Mouse (Mus musculus): Measurements from ENCODE around the gene Olfr774. TPM values are rescaled to one million over a fixed set of nuclear protein-coding genes. Genes with fewer than 3 reads are reported as not detected.
"Not testable (repeated sequence)": the region's sequence is repeated elsewhere in the genome, so short reads cannot be mapped to it uniquely, and the experiment has no call there.

Gene Olfr774
- not detected in 2 replicates for total RNA-seq (2015; ENCODE audit: low replicate concordance)
- not detected in 2 replicates for total RNA-seq (2017; ENCODE audit: low replicate concordance)

- ATAC-seq (replicated peaks; ENCODE audit: low FRiP score, poor library complexity, severe bottlenecking), result no peak
These were observed at the start of gene Olfr774 for GRCm38 (mm10) chr10:129235904-129236303. TSS of gene Olfr774 (plus strand) at chr10:129236204.

GRCm38 (mm10) chr10:129187319-129187718 is 48.7 kb upstream of the Olfr774 start, which contains the start of gene Olfr773:
TSS of gene Olfr773 (minus strand) at chr10:129187419.
- not testable (repeated sequence) for ATAC-seq (replicated peaks; ENCODE audit: low FRiP score, poor library complexity, severe bottlenecking)

- ATAC-seq (replicated peaks; ENCODE audit: low FRiP score, poor library complexity, severe bottlenecking), result no peak
These were observed 5.3 kb upstream of the Olfr774 start for GRCm38 (mm10) chr10:129230737-129231136.

GRCm38 (mm10) chr10:129248112-129248511 is 12.1 kb downstream of the Olfr774 start, which contains the start of gene Olfr775:
TSS of gene Olfr775 (plus strand) at chr10:129248412.
- ATAC-seq (replicated peaks; ENCODE audit: low FRiP score, poor library complexity, severe bottlenecking), result no peak

- ATAC-seq (replicated peaks; ENCODE audit: low FRiP score, poor library complexity, severe bottlenecking), result no peak
These were observed 22.8 kb downstream of the Olfr774 start, which contains the start of gene Olfr776 for GRCm38 (mm10) chr10:129258827-129259226. TSS of gene Olfr776 (plus strand) at chr10:129259127.

- ATAC-seq (replicated peaks; ENCODE audit: low FRiP score, poor library complexity, severe bottlenecking), result no peak
These were observed 35.1 kb downstream of the Olfr774 start, which contains the start of gene Olfr777 for GRCm38 (mm10) chr10:129271081-129271535. TSS of gene Olfr777 (minus strand) at chr10:129271485.

Other genes with a start within 250 kb of the Olfr774 start
- gene Olfr9, start 246.8 kb upstream of the Olfr774 start, total RNA-seq (2015; ENCODE audit: low replicate concordance), result not detected in 2 replicates
- gene Olfr9, start 246.8 kb upstream of the Olfr774 start, total RNA-seq (2017; ENCODE audit: low replicate concordance), result not detected in 2 replicates
- not detected in 2 replicates for gene Olfr763, start 225.4 kb upstream of the Olfr774 start, total RNA-seq (2015; ENCODE audit: low replicate concordance)
- gene Olfr763, start 225.4 kb upstream of the Olfr774 start, total RNA-seq (2017; ENCODE audit: low replicate concordance), result not detected in 2 replicates
- gene Olfr764-ps1, start 196.3 kb upstream of the Olfr774 start, total RNA-seq (2015; ENCODE audit: low replicate concordance), result not detected in 2 replicates
- not detected in 2 replicates for gene Olfr764-ps1, start 196.3 kb upstream of the Olfr774 start, total RNA-seq (2017; ENCODE audit: low replicate concordance)
- not detected in 2 replicates for gene Olfr765, start 186.2 kb upstream of the Olfr774 start, total RNA-seq (2015; ENCODE audit: low replicate concordance)
- not detected in 2 replicates for gene Olfr765, start 186.2 kb upstream of the Olfr774 start, total RNA-seq (2017; ENCODE audit: low replicate concordance)
- gene Olfr766-ps1, start 167.2 kb upstream of the Olfr774 start, total RNA-seq (2015; ENCODE audit: low replicate concordance), result not detected in 2 replicates
- gene Olfr766-ps1, start 167.2 kb upstream of the Olfr774 start, total RNA-seq (2017; ENCODE audit: low replicate concordance), result not detected in 2 replicates
- gene Olfr767, start 153.3 kb upstream of the Olfr774 start, total RNA-seq (2015; ENCODE audit: low replicate concordance), result not detected in 2 replicates
- gene Olfr767, start 153.3 kb upstream of the Olfr774 start, total RNA-seq (2017; ENCODE audit: low replicate concordance), result not detected in 2 replicates
- gene Olfr768, start 136.8 kb upstream of the Olfr774 start, total RNA-seq (2015; ENCODE audit: low replicate concordance), result not detected in 2 replicates
- not detected in 2 replicates for gene Olfr768, start 136.8 kb upstream of the Olfr774 start, total RNA-seq (2017; ENCODE audit: low replicate concordance)
- gene Olfr769, start 118.3 kb upstream of the Olfr774 start, total RNA-seq (2015; ENCODE audit: low replicate concordance), result not detected in 2 replicates
- gene Olfr769, start 118.3 kb upstream of the Olfr774 start, total RNA-seq (2017; ENCODE audit: low replicate concordance), result not detected in 2 replicates
- gene Olfr770, start 97.2 kb upstream of the Olfr774 start, total RNA-seq (2015; ENCODE audit: low replicate concordance), result not detected in 2 replicates
- not detected in 2 replicates for gene Olfr770, start 97.2 kb upstream of the Olfr774 start, total RNA-seq (2017; ENCODE audit: low replicate concordance)
- gene Olfr771, start 71.5 kb upstream of the Olfr774 start, total RNA-seq (2015; ENCODE audit: low replicate concordance), result not detected in 2 replicates
- gene Olfr771, start 71.5 kb upstream of the Olfr774 start, total RNA-seq (2017; ENCODE audit: low replicate concordance), result not detected in 2 replicates
- gene Olfr772, start 58.3 kb upstream of the Olfr774 start, total RNA-seq (2015; ENCODE audit: low replicate concordance), result not detected in 2 replicates
- not detected in 2 replicates for gene Olfr772, start 58.3 kb upstream of the Olfr774 start, total RNA-seq (2017; ENCODE audit: low replicate concordance)
- not detected in 2 replicates for gene Olfr773, start 48.8 kb upstream of the Olfr774 start, total RNA-seq (2015; ENCODE audit: low replicate concordance)
- not detected in 2 replicates for gene Olfr773, start 48.8 kb upstream of the Olfr774 start, total RNA-seq (2017; ENCODE audit: low replicate concordance)
- not detected in 2 replicates for gene Olfr775, start 12.2 kb downstream of the Olfr774 start, total RNA-seq (2015; ENCODE audit: low replicate concordance)
- gene Olfr775, start 12.2 kb downstream of the Olfr774 start, total RNA-seq (2017; ENCODE audit: low replicate concordance), result not detected in 2 replicates
- not detected in 2 replicates for gene Olfr776, start 22.9 kb downstream of the Olfr774 start, total RNA-seq (2015; ENCODE audit: low replicate concordance)
- gene Olfr776, start 22.9 kb downstream of the Olfr774 start, total RNA-seq (2017; ENCODE audit: low replicate concordance), result not detected in 2 replicates
- gene Olfr777, start 35.3 kb downstream of the Olfr774 start, total RNA-seq (2015; ENCODE audit: low replicate concordance), result not detected in 2 replicates
- 0.14 TPM in 1 of 2 replicates, not detected in the other for gene Olfr777, start 35.3 kb downstream of the Olfr774 start, total RNA-seq (2017; ENCODE audit: low replicate concordance)
- gene Olfr780, start 81.9 kb downstream of the Olfr774 start, total RNA-seq (2015; ENCODE audit: low replicate concordance), result not detected in 2 replicates
- gene Olfr780, start 81.9 kb downstream of the Olfr774 start, total RNA-seq (2017; ENCODE audit: low replicate concordance), result 0.42 TPM in 1 of 2 replicates, not detected in the other
- not detected in 2 replicates for gene Olfr781, start 92.7 kb downstream of the Olfr774 start, total RNA-seq (2015; ENCODE audit: low replicate concordance)
- gene Olfr781, start 92.7 kb downstream of the Olfr774 start, total RNA-seq (2017; ENCODE audit: low replicate concordance), result not detected in 2 replicates
- not detected in 2 replicates for gene Olfr782, start 112.6 kb downstream of the Olfr774 start, total RNA-seq (2015; ENCODE audit: low replicate concordance)
- gene Olfr782, start 112.6 kb downstream of the Olfr774 start, total RNA-seq (2017; ENCODE audit: low replicate concordance), result not detected in 2 replicates
- gene Olfr784, start 147.9 kb downstream of the Olfr774 start, total RNA-seq (2015; ENCODE audit: low replicate concordance), result 0.19 and 0.21 TPM in 2 replicates
- 0.14 TPM in 1 of 2 replicates, not detected in the other for gene Olfr784, start 147.9 kb downstream of the Olfr774 start, total RNA-seq (2017; ENCODE audit: low replicate concordance)
- gene Olfr785, start 169.2 kb downstream of the Olfr774 start, total RNA-seq (2015; ENCODE audit: low replicate concordance), result not detected in 2 replicates
- not detected in 2 replicates for gene Olfr785, start 169.2 kb downstream of the Olfr774 start, total RNA-seq (2017; ENCODE audit: low replicate concordance)
- not detected in 2 replicates for gene Olfr786, start 191.1 kb downstream of the Olfr774 start, total RNA-seq (2015; ENCODE audit: low replicate concordance)
- not detected in 2 replicates for gene Olfr786, start 191.1 kb downstream of the Olfr774 start, total RNA-seq (2017; ENCODE audit: low replicate concordance)
- 0.77 TPM in 1 of 2 replicates, not detected in the other for gene Olfr787, start 225.7 kb downstream of the Olfr774 start, total RNA-seq (2015; ENCODE audit: low replicate concordance)
- not detected in 2 replicates for gene Olfr787, start 225.7 kb downstream of the Olfr774 start, total RNA-seq (2017; ENCODE audit: low replicate concordance)
- not detected in 2 replicates for gene Olfr788, start 234.8 kb downstream of the Olfr774 start, total RNA-seq (2015; ENCODE audit: low replicate concordance)
- gene Olfr788, start 234.8 kb downstream of the Olfr774 start, total RNA-seq (2017; ENCODE audit: low replicate concordance), result not detected in 2 replicates
- not detected in 2 replicates for gene Olfr789, start 248.5 kb downstream of the Olfr774 start, total RNA-seq (2015; ENCODE audit: low replicate concordance)
- not detected in 2 replicates for gene Olfr789, start 248.5 kb downstream of the Olfr774 start, total RNA-seq (2017; ENCODE audit: low replicate concordance)